In the genomic region with DNA sequence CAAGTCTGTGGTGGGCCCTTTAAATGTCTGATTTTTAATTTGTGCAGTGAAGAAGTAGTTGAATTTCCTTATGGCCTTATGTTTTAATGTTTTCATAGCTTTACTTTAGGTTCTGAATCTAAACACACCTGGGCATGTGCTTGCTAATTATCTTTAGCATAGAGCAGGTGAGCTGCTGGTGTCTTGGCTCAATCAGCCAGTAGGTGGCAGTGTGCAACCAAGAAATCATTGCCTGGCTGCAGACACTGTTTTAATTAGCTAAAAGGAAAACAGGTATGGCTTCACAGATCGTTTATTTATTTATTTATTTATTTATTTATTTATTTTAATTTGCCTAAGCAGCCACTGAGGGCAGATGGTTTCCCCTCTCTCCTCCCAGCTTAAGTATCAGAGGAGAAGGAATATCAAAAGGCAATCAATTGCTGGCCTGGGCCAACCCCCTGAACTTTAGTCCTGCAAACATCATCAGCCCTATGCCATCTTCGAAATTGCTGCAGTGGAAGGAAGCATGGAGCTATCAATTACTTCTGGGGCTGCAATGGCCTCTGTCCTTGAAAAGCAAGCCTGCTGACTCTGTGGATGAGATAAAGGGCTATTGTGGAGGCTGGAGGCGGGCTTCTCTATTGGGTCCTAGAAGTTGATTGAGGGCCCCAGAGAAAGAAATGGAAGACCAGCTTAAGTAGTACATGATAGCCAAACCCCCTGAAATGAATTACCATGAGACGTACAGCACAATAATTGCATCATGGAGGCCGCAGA, we compare ENCODE assay signal across 8 mouse cellular contexts.
DNase-seq lines count a peak whose midpoint lies in the region; ATAC-seq and TF ChIP-seq lines count a peak whose summit lies in the region.

No protein-coding gene starts in this region.

- H3K36me3 ChIP-seq in heart, adult 2 months (ENCODE audit: control insufficient read depth, insufficient read depth, low read length): no peaks in the 10 kb centered on the region
- no peaks in the 10 kb centered on the region for H3K36me3 ChIP-seq in midbrain, postnatal 0 days (ENCODE audit: insufficient read depth, low read length)

- no peak overlapping the region for H3K27ac ChIP-seq in heart, adult 2 months
- no peak overlapping the region for H3K27ac ChIP-seq in cerebellum, adult 2 months (ENCODE audit: insufficient read depth, low read length)
- H3K27ac ChIP-seq in midbrain, postnatal 0 days (ENCODE audit: low read depth, low read length): no peak overlapping the region

- intact Hi-C loops in heart, adult 2 months (cut with DNase I): no loop called here
- intact Hi-C loops in heart, postnatal 36 days (cut with DNase I): no loop called here

- ATAC-seq in midbrain, postnatal 0 days (ENCODE audit: low FRiP score): no peak

- no peaks in the 10 kb centered on the region for H3K79me2 ChIP-seq in heart, adult 2 months (replicated peaks; ENCODE audit: control insufficient read depth, insufficient read depth, low read length)

- no peak for TF ChIP-seq POLR2A in heart, adult 2 months (IDR thresholded peaks at IDR 0.05; ENCODE audit: insufficient read depth, low read depth, low read length)
- TF ChIP-seq POLR2A in cerebellum, adult 2 months (IDR thresholded peaks at IDR 0.05; ENCODE audit: borderline replicate concordance, insufficient read depth, low read length): no peak

- no peaks in the 10 kb centered on the region for H3K27me3 ChIP-seq in heart, adult 2 months (ENCODE audit: control insufficient read depth, insufficient read depth, low read length)
- H3K27me3 ChIP-seq in cerebellum, adult 2 months (ENCODE audit: control insufficient read depth, insufficient read depth, low read length): no peaks in the 10 kb centered on the region
- no peaks in the 10 kb centered on the region for H3K27me3 ChIP-seq in midbrain, postnatal 0 days (ENCODE audit: insufficient read depth, low read length)

- H3K4me1 ChIP-seq in heart, adult 2 months (ENCODE audit: control insufficient read depth, insufficient read depth, low read length): no peaks in the 10 kb centered on the region
- no peaks in the 10 kb centered on the region; the same call in 1 of the 2 replicates for H3K4me1 ChIP-seq in cerebellum, adult 2 months (ENCODE audit: control insufficient read depth, insufficient read depth, low read length)
- peaks cover 6% of the 10 kb centered on the region for H3K4me1 ChIP-seq in midbrain, postnatal 0 days (ENCODE audit: insufficient read depth, low read length)

- TF ChIP-seq CTCF in heart, adult 2 months (IDR thresholded peaks at IDR 0.05): peak; percentile 83
- TF ChIP-seq CTCF in cerebellum, adult 2 months (IDR thresholded peaks at IDR 0.05; ENCODE audit: borderline replicate concordance, insufficient read depth, low read depth, low read length): peak; percentile 81
- TF ChIP-seq CTCF in midbrain, postnatal 0 days (IDR thresholded peaks at IDR 0.05): peak; percentile 90

- no peak overlapping the region for H3K4me3 ChIP-seq in heart, adult 2 months
- no peak overlapping the region for H3K4me3 ChIP-seq in cerebellum, adult 2 months (replicated peaks; ENCODE audit: insufficient read depth, low read depth, low read length)
- H3K4me3 ChIP-seq in midbrain, postnatal 0 days (ENCODE audit: low read depth, low read length): no peak overlapping the region

- H3K9me3 ChIP-seq in midbrain, postnatal 0 days (ENCODE audit: low read length): no peaks in the 10 kb centered on the region

- 62% methylated on average over 5 of the region's 5 CpGs for WGBS in heart, adult 2 months
- WGBS in cerebellum, adult 2 months: 66% methylated on average over 5 of the region's 5 CpGs
- 64% methylated on average over 5 of the region's 5 CpGs for WGBS in midbrain, postnatal 0 days

- H3K9ac ChIP-seq in heart, adult 2 months (ENCODE audit: low read depth, low read length): no peak overlapping the region
- no peak overlapping the region for H3K9ac ChIP-seq in midbrain, postnatal 0 days (replicated peaks; ENCODE audit: low read length, poor library complexity, severe bottlenecking)

- TF ChIP-seq EP300 in heart, adult 2 months (IDR thresholded peaks at IDR 0.05; ENCODE audit: insufficient read depth, low read depth, low read length): no peak

- DNase-seq in heart, adult 2 months: peak; percentile 9 to 41
- DNase-seq in heart, adult 9 months (ENCODE audit: low spot score in 2 of 2): no peak
- peak; percentile 46 for DNase-seq in ES-CJ7 (ENCODE audit: low read depth, low spot score)
- peak; percentile 67 to 78 for DNase-seq in cerebellum, adult 2 months
- DNase-seq in heart, postnatal 36 days: peak; percentile 24 to 46
- DNase-seq in layer of hippocampus, postnatal 14 days (ENCODE audit: low spot score in 2 of 2): peak; percentile 28 to 65
- peak; percentile 83 for DNase-seq in midbrain, postnatal 0 days (ENCODE audit: low spot score)
- no peak for DNase-seq in Muller cell, postnatal 12 days (ENCODE audit: inconsistent ontology term)

- no peak overlapping the region for H3K4me2 ChIP-seq in midbrain, postnatal 0 days (ENCODE audit: low read depth, low read length, poor library complexity, severe bottlenecking)

Comparison
In these comparisons a context has a peak if more than half of its experiments do, and no peak if none do; other contexts are left out.
1. DNase-seq: peak in heart, adult 2 months (2 of 2), ES-CJ7 (single experiment), cerebellum, adult 2 months (2 of 2), heart, postnatal 36 days (2 of 2), layer of hippocampus, postnatal 14 days (2 of 2) and midbrain, postnatal 0 days (single experiment); none in heart, adult 9 months (0 of 2) and Muller cell, postnatal 12 days (single experiment).
2. Peak in every context shown above with its lines, with median percentiles within 50 percentile points of each other: CTCF ChIP-seq.